Mouse (Mus musculus) cerebellum, adult 2 months (tissue): ENCODE data around the gene Palld. TPM values are rescaled to one million over a fixed set of nuclear protein-coding genes. Genes with fewer than 3 reads are reported as not detected.

Source experiments
- DNase-seq, 2 experiments: peaks; one replicate each; pipeline ENCODE4 v3.0.0; 2021
- H3K27ac ChIP-seq: fragments of 200-500 bp; 2 replicates; pipeline ENCODE4 v1.5.1; 2012; ENCODE audit warnings: low read length, control low read depth, inconsistent platforms; ENCODE audit not compliant: insufficient read depth
- H3K27me3 ChIP-seq: fragments of 200-500 bp; 2 replicates; pipeline ENCODE4 v1.6.1; 2012; ENCODE audit warnings: inconsistent platforms, mild to moderate bottlenecking, low read length, moderate library complexity; ENCODE audit not compliant: control insufficient read depth, insufficient read depth
- H3K4me1 ChIP-seq: fragments of 200-500 bp; 2 replicates; pipeline ENCODE4 v1.6.1; 2011; ENCODE audit warnings: low read length; ENCODE audit not compliant: control insufficient read depth, insufficient read depth
- H3K4me3 ChIP-seq: fragments of 200-500 bp; replicated peaks from 2 replicates; pipeline ENCODE3; 2011; ENCODE audit warnings: mild to moderate bottlenecking, low read depth, low read length, control low read depth; ENCODE audit not compliant: insufficient read depth
- CTCF ChIP-seq: fragments of 200-500 bp; IDR thresholded peaks from 2 replicates; pipeline ENCODE4 v1.5.1; 2011; ENCODE audit warnings: low read depth, mild to moderate bottlenecking, control low read depth, low read length, moderate library complexity, borderline replicate concordance; ENCODE audit not compliant: insufficient read depth
- POLR2A ChIP-seq: fragments of 200-500 bp; IDR thresholded peaks from 2 replicates; pipeline ENCODE4 v1.6.1; 2011; ENCODE audit warnings: low read length, control low read depth, borderline replicate concordance; ENCODE audit not compliant: insufficient read depth
- WGBS: fragments of 180-500 bp; shearing (Covaris S2); methylation state at CpG from one replicate; pipeline ENCODE4 v1.1.7; 2018; 5-methylcytosine and 5-hydroxymethylcytosine counted together
- polyA plus RNA-seq: library from polyadenylated mRNA; depleted of rRNA; stranded (reverse); fragments of >200 nt; gene quantifications from 2 replicates; pipeline ENCODE4 v1.2.3, GENCODE M21; 2012

Palld gene
- polyA plus RNA-seq, 1 experiment, result 5.5 TPM

DNA sequence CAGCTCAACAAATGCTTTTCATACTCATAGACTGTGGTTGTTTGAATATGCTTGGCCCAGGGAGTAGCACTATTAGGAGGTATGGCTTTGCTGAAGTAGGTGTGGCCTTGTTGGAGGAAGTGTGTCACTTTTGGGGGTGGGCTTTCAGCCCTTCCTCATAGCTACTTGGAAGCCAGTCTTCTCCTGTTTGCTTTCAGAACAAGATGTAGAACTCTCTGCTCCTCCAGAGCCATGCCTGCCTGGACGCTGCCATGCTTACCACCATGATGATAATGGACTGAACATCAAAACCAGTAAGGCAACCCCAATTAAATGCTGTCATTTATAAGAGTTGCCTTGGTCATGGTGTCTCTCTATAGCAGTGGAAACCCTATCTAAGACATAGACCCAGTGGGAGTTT is 217.2 kb downstream of the Palld start:
- 95% methylated on average over 1 of the region's 1 CpGs for WGBS
- Histone ChIP-seq H3K4me1 (no peaks in the 10 kb centered on the region), H3K27me3 (no peaks in the 10 kb centered on the region), H3K27ac (no peak overlapping the region), H3K4me3 (no peak overlapping the region)
- TF ChIP-seq POLR2A, result no peak
- no peak for TF ChIP-seq CTCF
- no peak for DNase-seq

DNA sequence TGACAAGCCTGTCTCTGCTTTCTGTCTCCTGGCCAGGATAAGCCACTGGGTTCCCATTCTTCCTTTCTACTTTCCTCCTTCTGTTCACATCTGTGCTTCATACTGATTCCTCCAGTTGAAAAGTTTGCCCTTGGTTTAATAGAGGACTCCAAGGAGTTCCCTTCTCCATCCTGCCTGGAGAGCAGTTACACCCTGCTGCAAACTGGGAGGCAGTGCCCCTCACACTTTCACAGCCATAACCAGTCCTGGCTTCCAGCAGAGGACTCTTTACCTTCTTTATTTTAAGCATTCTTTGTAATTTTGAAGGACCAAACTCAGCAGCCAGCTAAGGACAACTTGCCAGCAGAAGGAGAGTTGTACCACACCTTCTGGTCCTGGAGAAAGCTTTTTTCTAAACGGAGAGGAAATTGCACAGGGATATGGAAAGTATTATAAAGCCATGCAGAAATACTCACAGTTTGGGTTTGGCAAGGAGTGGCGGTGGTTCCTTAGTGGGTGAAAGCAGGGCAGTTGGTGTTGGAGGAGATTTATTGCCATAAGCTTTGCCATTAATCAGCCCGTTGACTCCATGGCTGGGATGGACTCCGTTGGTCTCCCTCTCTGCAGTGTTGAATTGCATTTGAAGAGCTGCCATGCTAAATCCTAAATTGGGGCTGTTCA is 218.1 kb downstream of the Palld start:
- TF ChIP-seq CTCF (no peak), POLR2A (no peak)
- no peak for DNase-seq
- Histone ChIP-seq H3K4me3 (no peak overlapping the region), H3K4me1 (no peaks in the 10 kb centered on the region), H3K27me3 (no peaks in the 10 kb centered on the region), H3K27ac (no peak overlapping the region)
- 84% methylated on average over 4 of the region's 4 CpGs for WGBS

DNA sequence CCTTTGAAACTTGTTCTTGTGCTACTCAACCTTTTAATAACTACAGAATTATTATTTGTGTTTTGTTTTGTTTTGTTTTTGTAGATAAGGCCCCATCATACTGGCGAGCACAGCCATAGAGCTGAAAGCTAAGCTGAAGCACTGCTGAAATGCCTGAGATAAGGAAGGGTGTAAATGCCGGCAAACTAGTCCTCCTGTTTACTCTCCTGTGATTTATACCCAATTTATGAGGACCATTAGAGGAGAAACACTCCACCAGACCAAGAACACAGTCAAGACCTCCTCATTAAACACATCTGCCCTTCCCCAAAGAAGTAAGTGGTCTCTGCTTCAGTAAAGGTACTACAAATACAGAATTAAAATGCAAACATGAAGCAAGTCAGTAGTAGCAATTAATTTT is 219.6 kb downstream of the Palld start:
- no peak for TF ChIP-seq POLR2A
- no peak for TF ChIP-seq CTCF
- no peaks in the 10 kb centered on the region for H3K4me1 ChIP-seq
- DNase-seq, result no peak
- WGBS, result 90% methylated on average over 2 of the region's 2 CpGs
- H3K27ac ChIP-seq, result no peak overlapping the region
- no peak overlapping the region for H3K4me3 ChIP-seq
- no peaks in the 10 kb centered on the region for H3K27me3 ChIP-seq

GRCm38 (mm10) chr8:61681217-61681616 is 221.3 kb downstream of the Palld start:
- WGBS, result 96% methylated on average over 3 of the region's 3 CpGs
- H3K27me3 ChIP-seq, result no peaks in the 10 kb centered on the region
- TF ChIP-seq CTCF, result no peak
- TF ChIP-seq POLR2A, result no peak
- DNase-seq, result no peak
- H3K4me1 ChIP-seq, result no peaks in the 10 kb centered on the region
- no peak overlapping the region for H3K4me3 ChIP-seq
- H3K27ac ChIP-seq, result no peak overlapping the region

DNA sequence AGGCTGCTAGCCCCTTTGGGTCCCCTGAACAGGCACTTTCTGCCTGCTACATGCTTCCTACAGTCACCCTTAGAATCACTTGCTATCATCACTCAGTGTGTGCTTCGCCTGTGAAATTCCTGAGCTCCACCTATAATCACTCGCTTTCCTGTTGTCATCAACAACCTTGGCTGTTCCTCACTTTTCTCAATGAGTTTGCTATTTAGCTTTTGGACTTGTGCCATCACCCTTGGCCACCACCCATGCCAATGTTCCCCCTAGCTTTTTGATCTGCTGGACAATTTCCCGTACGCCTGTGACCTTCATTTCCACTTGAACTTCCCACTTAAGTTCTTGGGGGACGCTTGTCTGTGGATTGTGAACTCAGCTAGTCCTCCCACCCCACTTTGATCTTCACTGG is 225.3 kb downstream of the Palld start:
- no peak overlapping the region for H3K27ac ChIP-seq
- H3K27me3 ChIP-seq, result no peaks in the 10 kb centered on the region
- TF ChIP-seq CTCF, result no peak
- no peak for TF ChIP-seq POLR2A
- DNase-seq, result no peak
- WGBS, result 69% methylated on average over 5 of the region's 5 CpGs
- no peak overlapping the region for H3K4me3 ChIP-seq
- no peaks in the 10 kb centered on the region for H3K4me1 ChIP-seq

GRCm38 (mm10) chr8:61671151-61671550 is 231.3 kb downstream of the Palld start:
- TF ChIP-seq POLR2A (no peak), CTCF (no peak)
- H3K27me3 ChIP-seq, result no peaks in the 10 kb centered on the region
- no peak for DNase-seq
- no peaks in the 10 kb centered on the region for H3K4me1 ChIP-seq
- no peak overlapping the region for H3K27ac ChIP-seq
- H3K4me3 ChIP-seq, result no peak overlapping the region

- TF ChIP-seq POLR2A, result no peak
- no peak for TF ChIP-seq CTCF
- Histone ChIP-seq H3K27me3 (no peaks in the 10 kb centered on the region), H3K4me1 (no peaks in the 10 kb centered on the region), H3K4me3 (no peak overlapping the region), H3K27ac (no peak overlapping the region)
- WGBS, result 53% methylated on average over 4 of the region's 4 CpGs
- DNase-seq, result no peak
Measured at GRCm38 (mm10) chr8:61670376-61670775, 232.1 kb downstream of the Palld start.

- 20% methylated on average over 6 of the region's 6 CpGs for WGBS
- DNase-seq, result no peak
- Histone ChIP-seq H3K27me3 (no peaks in the 10 kb centered on the region), H3K27ac (no peak overlapping the region), H3K4me1 (no peaks in the 10 kb centered on the region), H3K4me3 (no peak overlapping the region)
- TF ChIP-seq CTCF (no peak), POLR2A (no peak)
Measured at GRCm38 (mm10) chr8:61666919-61667318, 235.6 kb downstream of the Palld start.

GRCm38 (mm10) chr8:61665021-61665420 is 237.5 kb downstream of the Palld start:
- H3K27me3 ChIP-seq, result no peaks in the 10 kb centered on the region
- WGBS, result 75% methylated on average over 8 of the region's 8 CpGs
- H3K4me1 ChIP-seq, result no peaks in the 10 kb centered on the region
- no peak overlapping the region for H3K4me3 ChIP-seq
- no peak for DNase-seq
- H3K27ac ChIP-seq, result no peak overlapping the region
- TF ChIP-seq CTCF, result no peak
- TF ChIP-seq POLR2A, result no peak
